Mouse (Mus musculus): ENCODE data around the gene Pah.

Pah gene

GRCm38 (mm10) chr10:87503946-87504345, 17.6 kb upstream of the Pah start:
- peak; percentile 40 for DNase-seq (ENCODE audit: low read depth, low spot score)

- DNase-seq (ENCODE audit: low read depth, low spot score), result no peak
Measured at GRCm38 (mm10) chr10:87508581-87508980, 13.0 kb upstream of the Pah start.

GRCm38 (mm10) chr10:87513052-87513451, 8.5 kb upstream of the Pah start:
- peak; percentile 32 for DNase-seq (ENCODE audit: low read depth, low spot score)

- DNase-seq (ENCODE audit: low read depth, low spot score), result no peak
Measured at GRCm38 (mm10) chr10:87518585-87518984, 3.0 kb upstream of the Pah start.

- no peak for DNase-seq (ENCODE audit: low read depth, low spot score)
Measured at GRCm38 (mm10) chr10:87520401-87521116, 1.0 kb upstream of the Pah start.

- DNase-seq (ENCODE audit: low read depth, low spot score), result no peak
Measured at GRCm38 (mm10) chr10:87534172-87534571, 12.6 kb downstream of the Pah start.

- no peak for DNase-seq (ENCODE audit: low read depth, low spot score)
Measured at GRCm38 (mm10) chr10:87545759-87546158, 24.2 kb downstream of the Pah start.

GRCm38 (mm10) chr10:87546299-87547234, 25.0 kb downstream of the Pah start:
- no peak for DNase-seq (ENCODE audit: low read depth, low spot score)

- DNase-seq (ENCODE audit: low read depth, low spot score), result peak; percentile 76
Measured at GRCm38 (mm10) chr10:87552726-87553125, 31.1 kb downstream of the Pah start.

GRCm38 (mm10) chr10:87556441-87556840, 34.8 kb downstream of the Pah start:
- no peak for DNase-seq (ENCODE audit: low read depth, low spot score)

- DNase-seq (ENCODE audit: low read depth, low spot score), result no peak
Measured at GRCm38 (mm10) chr10:87563818-87564217, 42.2 kb downstream of the Pah start.

GRCm38 (mm10) chr10:87565712-87566111, 44.1 kb downstream of the Pah start:
- no peak for DNase-seq (ENCODE audit: low read depth, low spot score)

GRCm38 (mm10) chr10:87572500-87572899, 50.9 kb downstream of the Pah start:
- DNase-seq (ENCODE audit: low read depth, low spot score), result no peak

GRCm38 (mm10) chr10:87586696-87587095, 65.1 kb downstream of the Pah start:
- DNase-seq (ENCODE audit: low read depth, low spot score), result peak; percentile 38

- no peak for DNase-seq (ENCODE audit: low read depth, low spot score)
Measured at GRCm38 (mm10) chr10:87593916-87594315, 72.3 kb downstream of the Pah start.

GRCm38 (mm10) chr10:87596361-87597074, 74.9 kb downstream of the Pah start:
- DNase-seq (ENCODE audit: low read depth, low spot score), result peak; percentile 40

- no peak for DNase-seq (ENCODE audit: low read depth, low spot score)
Measured at GRCm38 (mm10) chr10:87597075-87597677, 75.6 kb downstream of the Pah start.

GRCm38 (mm10) chr10:87602151-87602550, 80.6 kb downstream of the Pah start:
- DNase-seq (ENCODE audit: low read depth, low spot score), result no peak

GRCm38 (mm10) chr10:87625196-87625595, 103.6 kb downstream of the Pah start:
- no peak for DNase-seq (ENCODE audit: low read depth, low spot score)

All from ES-CJ7 (cell line).